Mouse (Mus musculus): Measurements from ENCODE around the gene Esr1. TPM values are rescaled to one million over a fixed set of nuclear protein-coding genes. Genes with fewer than 3 reads are reported as not detected.

Gene Esr1
- 3.6 TPM for polyA plus RNA-seq (2012; fragmentation: generic; extraction: Trizol)

DNA sequence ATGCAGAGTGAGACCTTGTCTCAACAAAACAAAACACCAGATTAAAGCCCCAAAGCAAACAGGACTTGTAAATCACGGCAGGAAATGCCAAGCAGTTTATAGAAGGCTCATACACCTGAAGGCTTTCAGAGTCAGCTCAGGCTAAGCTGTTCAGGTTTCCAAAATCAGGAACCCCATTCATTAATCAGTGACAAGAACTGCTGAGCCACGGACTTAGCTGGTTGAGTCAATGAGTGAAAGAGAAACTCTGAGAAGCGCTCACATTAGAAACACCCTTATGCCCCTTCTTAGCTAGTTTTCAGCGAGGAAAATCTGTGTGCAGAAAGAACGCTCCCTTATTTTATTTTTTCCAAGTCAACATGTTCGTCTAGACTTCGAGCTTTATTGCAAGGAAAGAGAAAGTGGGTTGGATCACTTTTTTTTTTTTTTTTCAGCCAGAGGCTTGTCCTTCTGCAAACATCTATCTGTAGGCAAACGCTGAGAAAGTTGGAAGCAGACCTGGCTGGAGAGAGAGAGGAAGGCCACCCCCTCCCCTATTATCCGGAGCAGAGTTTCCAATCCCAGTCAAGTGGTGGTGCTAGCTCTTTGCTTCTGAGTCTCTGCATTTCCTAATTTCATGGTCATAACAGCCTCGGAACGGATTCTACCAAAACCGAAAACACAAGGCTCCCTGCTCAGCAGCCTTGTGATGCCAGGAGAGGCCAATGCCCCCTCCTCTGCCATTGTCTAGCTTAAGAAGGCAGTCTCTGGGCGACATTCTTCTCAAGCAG lies at the start of gene Esr1:
Gene Esr1 (plus strand): TSS at position 208 of the 770 bp plus-strand sequence.
- Histone ChIP-seq H3K27me3 (ENCODE audit: control insufficient read depth, insufficient read depth, insufficient read length) (no peaks in the 10 kb centered on the region), H3ac (ENCODE audit: control insufficient read depth, insufficient read length) (peak within 1 kb of the TSS; percentile 5), H3K4me2 (ENCODE audit: low read depth) (peak within 1 kb of the TSS; percentile 77), H3K4me3 (peak within 1 kb of the TSS; percentile 37), H3K36me3 (ENCODE audit: control insufficient read depth, insufficient read depth) (no peaks in the 10 kb centered on the region), H3K79me2 (ENCODE audit: control insufficient read depth, insufficient read depth) (no peaks in the 10 kb centered on the region)
- TF ChIP-seq CEBPB (IDR thresholded peaks at IDR 0.05; ENCODE audit: insufficient read depth, poor library complexity, severe bottlenecking) = no peak
- no peak for TF ChIP-seq MAX (IDR thresholded peaks at IDR 0.05; ENCODE audit: low read depth)
- no peak for TF ChIP-seq TCF3 (IDR thresholded peaks at IDR 0.05; ENCODE audit: insufficient read length, low read depth)
- TF ChIP-seq SRF (IDR thresholded peaks at IDR 0.05; ENCODE audit: control insufficient read depth, insufficient read length, low read depth) = no peak
- no peak for TF ChIP-seq POLR2AphosphoS2 (IDR thresholded peaks at IDR 0.05; ENCODE audit: insufficient read length, low read depth)
- TF ChIP-seq MYOD1 (IDR thresholded peaks at IDR 0.05; ENCODE audit: control insufficient read depth in 1 of 3, insufficient read length in 2 of 3, low read depth in 2 of 3) = no peak
- TF ChIP-seq E2F4 (IDR thresholded peaks at IDR 0.05; ENCODE audit: insufficient read depth) = no peak
- TF ChIP-seq USF1 (IDR thresholded peaks at IDR 0.05; ENCODE audit: low read depth) = no peak

DNA sequence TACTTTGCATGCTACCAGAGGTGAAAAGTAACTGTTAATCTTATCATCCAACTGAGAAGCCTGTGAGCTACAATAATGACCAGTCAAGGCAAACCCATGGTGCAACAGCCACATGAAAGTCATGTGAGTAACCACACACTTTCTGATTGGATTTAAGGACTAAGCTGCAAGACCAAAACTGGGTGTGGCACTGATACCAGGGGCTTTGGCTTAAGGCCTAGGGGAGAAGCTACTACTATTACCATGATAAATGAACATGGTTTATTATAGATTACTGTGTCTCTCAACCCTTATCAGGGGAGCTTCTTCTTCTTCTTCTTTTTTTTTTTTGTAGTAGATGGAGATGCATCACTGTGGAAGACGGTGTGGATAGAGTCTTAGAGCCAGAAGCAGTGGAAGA lies 46.2 kb upstream of the Esr1 start:
- Histone ChIP-seq H3K36me3 (ENCODE audit: control insufficient read depth, insufficient read depth) (no peaks in the 10 kb centered on the region), H3K27me3 (ENCODE audit: control insufficient read depth, insufficient read depth, insufficient read length) (no peaks in the 10 kb centered on the region), H3K4me2 (ENCODE audit: low read depth) (no peak overlapping the region), H3K79me2 (ENCODE audit: control insufficient read depth, insufficient read depth) (no peaks in the 10 kb centered on the region), H3ac (ENCODE audit: control insufficient read depth, insufficient read length) (no peak overlapping the region), H3K4me3 (no peak overlapping the region)
- TF ChIP-seq REST (IDR thresholded peaks at IDR 0.05; ENCODE audit: insufficient read depth, insufficient read length) (no peak), POLR2AphosphoS2 (IDR thresholded peaks at IDR 0.05; ENCODE audit: insufficient read length, low read depth) (no peak), TCF3 (IDR thresholded peaks at IDR 0.05; ENCODE audit: insufficient read length, low read depth) (no peak), MYOG (IDR thresholded peaks at IDR 0.05; ENCODE audit: control insufficient read depth in 1 of 3, insufficient read depth in 1 of 3, insufficient read length in 2 of 3, low read depth in 2 of 3) (no peak), MYOD1 (IDR thresholded peaks at IDR 0.05; ENCODE audit: control insufficient read depth in 1 of 3, insufficient read length in 2 of 3, low read depth in 2 of 3) (no peak), CEBPB (IDR thresholded peaks at IDR 0.05; ENCODE audit: insufficient read depth, poor library complexity, severe bottlenecking) (no peak), USF1 (IDR thresholded peaks at IDR 0.05; ENCODE audit: low read depth) (no peak), E2F4 (IDR thresholded peaks at IDR 0.05; ENCODE audit: insufficient read depth) (no peak), POLR2A (IDR thresholded peaks at IDR 0.05; ENCODE audit: insufficient read length, low read depth) (no peak), SRF (IDR thresholded peaks at IDR 0.05; ENCODE audit: control insufficient read depth, insufficient read length, low read depth) (no peak), TCF12 (IDR thresholded peaks at IDR 0.05; ENCODE audit: insufficient read depth, poor library complexity, severe bottlenecking) (no peak), MAX (IDR thresholded peaks at IDR 0.05; ENCODE audit: low read depth) (no peak)

DNA sequence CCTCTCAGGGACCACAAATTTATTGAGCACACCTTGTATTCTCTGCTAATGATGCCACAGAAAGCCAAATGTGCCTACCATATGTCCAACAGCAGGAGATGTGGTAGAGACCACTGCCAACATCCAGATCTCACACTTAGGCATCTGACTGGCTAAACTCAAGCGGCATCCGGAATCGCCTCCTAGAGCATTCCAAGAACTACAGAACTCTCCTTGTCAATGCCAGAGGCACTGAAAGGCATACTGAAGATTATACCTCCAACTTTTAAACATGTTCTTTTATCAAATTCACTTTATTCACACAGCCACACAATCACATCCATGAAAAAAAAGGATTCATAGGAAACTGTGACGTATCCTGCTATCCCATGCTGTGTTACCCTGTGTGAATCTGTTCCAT lies 40.6 kb upstream of the Esr1 start:
- no peak overlapping the region for H3ac ChIP-seq (ENCODE audit: control insufficient read depth, insufficient read length)
- H3K79me2 ChIP-seq (ENCODE audit: control insufficient read depth, insufficient read depth) = no peaks in the 10 kb centered on the region
- no peak overlapping the region for H3K4me2 ChIP-seq (ENCODE audit: low read depth)
- no peaks in the 10 kb centered on the region for H3K27me3 ChIP-seq (ENCODE audit: control insufficient read depth, insufficient read depth, insufficient read length)
- TF ChIP-seq USF1 (IDR thresholded peaks at IDR 0.05; ENCODE audit: low read depth) = no peak
- TF ChIP-seq SRF (IDR thresholded peaks at IDR 0.05; ENCODE audit: control insufficient read depth, insufficient read length, low read depth) = no peak
- TF ChIP-seq MYOD1 (IDR thresholded peaks at IDR 0.05; ENCODE audit: control insufficient read depth in 1 of 3, insufficient read length in 2 of 3, low read depth in 2 of 3) = no peak
- no peak for TF ChIP-seq POLR2AphosphoS2 (IDR thresholded peaks at IDR 0.05; ENCODE audit: insufficient read length, low read depth)
- H3K4me3 ChIP-seq = no peak overlapping the region
- H3K36me3 ChIP-seq (ENCODE audit: control insufficient read depth, insufficient read depth) = no peaks in the 10 kb centered on the region

DNA sequence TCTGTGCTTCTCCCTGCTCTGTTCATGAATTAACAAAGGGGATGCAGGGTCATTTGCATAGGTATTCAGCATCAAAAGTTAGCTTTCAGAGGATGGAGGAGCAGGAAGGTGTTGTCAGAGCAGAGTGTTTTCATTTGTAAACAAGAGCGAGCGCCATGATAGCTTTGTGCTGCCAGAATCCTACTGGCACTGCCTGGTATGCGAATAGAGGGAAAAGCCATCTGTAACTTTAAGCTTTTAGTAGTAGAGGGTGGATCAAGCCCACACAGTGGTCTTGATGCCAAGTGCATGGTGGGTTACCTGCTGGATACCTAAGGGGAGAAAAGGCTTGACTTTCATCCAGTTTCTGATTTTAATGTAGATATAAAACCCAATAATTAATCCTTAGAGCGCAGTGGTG lies 40.1 kb upstream of the Esr1 start:
- Histone ChIP-seq H3K4me2 (ENCODE audit: low read depth) (no peak overlapping the region), H3K79me2 (ENCODE audit: control insufficient read depth, insufficient read depth) (no peaks in the 10 kb centered on the region), H3K27me3 (ENCODE audit: control insufficient read depth, insufficient read depth, insufficient read length) (no peaks in the 10 kb centered on the region), H3K4me3 (no peak overlapping the region), H3ac (ENCODE audit: control insufficient read depth, insufficient read length) (no peak overlapping the region), H3K36me3 (ENCODE audit: control insufficient read depth, insufficient read depth) (no peaks in the 10 kb centered on the region)
- TF ChIP-seq POLR2AphosphoS2 (IDR thresholded peaks at IDR 0.05; ENCODE audit: insufficient read length, low read depth) = no peak
- TF ChIP-seq MYOD1 (IDR thresholded peaks at IDR 0.05; ENCODE audit: control insufficient read depth in 1 of 3, insufficient read length in 2 of 3, low read depth in 2 of 3) = no peak
- no peak for TF ChIP-seq SRF (IDR thresholded peaks at IDR 0.05; ENCODE audit: control insufficient read depth, insufficient read length, low read depth)
- no peak for TF ChIP-seq E2F4 (IDR thresholded peaks at IDR 0.05; ENCODE audit: insufficient read depth)
- no peak for TF ChIP-seq USF1 (IDR thresholded peaks at IDR 0.05; ENCODE audit: low read depth)
- TF ChIP-seq TCF3 (IDR thresholded peaks at IDR 0.05; ENCODE audit: insufficient read length, low read depth) = no peak
- no peak for TF ChIP-seq CEBPB (IDR thresholded peaks at IDR 0.05; ENCODE audit: insufficient read depth, poor library complexity, severe bottlenecking)
- no peak for TF ChIP-seq MYOG (IDR thresholded peaks at IDR 0.05; ENCODE audit: control insufficient read depth in 1 of 3, insufficient read depth in 1 of 3, insufficient read length in 2 of 3, low read depth in 2 of 3)

DNA sequence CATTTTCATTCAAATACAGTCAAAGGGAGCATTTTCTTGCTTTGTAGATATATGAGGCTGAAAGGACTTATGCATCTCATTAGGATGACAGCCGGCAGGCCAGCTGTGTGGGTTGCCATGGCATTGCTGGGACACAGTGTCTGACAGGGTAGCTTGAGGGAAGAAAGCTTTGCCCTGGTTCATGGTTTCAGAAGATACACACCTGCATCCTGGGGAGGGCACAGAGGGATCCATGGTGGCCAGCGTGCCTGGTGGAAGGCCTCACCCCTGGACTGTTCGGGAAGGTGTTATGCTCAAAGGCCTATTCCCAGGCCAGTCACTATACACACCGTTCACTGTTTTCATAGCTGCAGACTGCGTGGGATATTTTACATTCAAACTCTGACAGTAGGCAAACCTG lies 29.5 kb upstream of the Esr1 start:
- Histone ChIP-seq H3K4me2 (ENCODE audit: low read depth) (no peak overlapping the region), H3K36me3 (ENCODE audit: control insufficient read depth, insufficient read depth) (no peaks in the 10 kb centered on the region), H3K79me2 (ENCODE audit: control insufficient read depth, insufficient read depth) (no peaks in the 10 kb centered on the region), H3ac (ENCODE audit: control insufficient read depth, insufficient read length) (no peak overlapping the region), H3K27me3 (ENCODE audit: control insufficient read depth, insufficient read depth, insufficient read length) (no peaks in the 10 kb centered on the region), H3K4me3 (no peak overlapping the region)
- no peak for TF ChIP-seq SRF (IDR thresholded peaks at IDR 0.05; ENCODE audit: control insufficient read depth, insufficient read length, low read depth)
- no peak for TF ChIP-seq TCF12 (IDR thresholded peaks at IDR 0.05; ENCODE audit: insufficient read depth, poor library complexity, severe bottlenecking)
- no peak for TF ChIP-seq MYOD1 (IDR thresholded peaks at IDR 0.05; ENCODE audit: control insufficient read depth in 1 of 3, insufficient read length in 2 of 3, low read depth in 2 of 3)
- TF ChIP-seq USF1 (IDR thresholded peaks at IDR 0.05; ENCODE audit: low read depth) = no peak
- TF ChIP-seq POLR2AphosphoS2 (IDR thresholded peaks at IDR 0.05; ENCODE audit: insufficient read length, low read depth) = no peak
- TF ChIP-seq TCF3 (IDR thresholded peaks at IDR 0.05; ENCODE audit: insufficient read length, low read depth) = no peak
- TF ChIP-seq MAX (IDR thresholded peaks at IDR 0.05; ENCODE audit: low read depth) = no peak
- TF ChIP-seq MYOG (IDR thresholded peaks at IDR 0.05; ENCODE audit: control insufficient read depth in 1 of 3, insufficient read depth in 1 of 3, insufficient read length in 2 of 3, low read depth in 2 of 3) = no peak
- no peak for TF ChIP-seq E2F4 (IDR thresholded peaks at IDR 0.05; ENCODE audit: insufficient read depth)
- TF ChIP-seq CEBPB (IDR thresholded peaks at IDR 0.05; ENCODE audit: insufficient read depth, poor library complexity, severe bottlenecking) = no peak
